Mouse (Mus musculus): Measurements from ENCODE around the gene Pqbp1.

DNA sequence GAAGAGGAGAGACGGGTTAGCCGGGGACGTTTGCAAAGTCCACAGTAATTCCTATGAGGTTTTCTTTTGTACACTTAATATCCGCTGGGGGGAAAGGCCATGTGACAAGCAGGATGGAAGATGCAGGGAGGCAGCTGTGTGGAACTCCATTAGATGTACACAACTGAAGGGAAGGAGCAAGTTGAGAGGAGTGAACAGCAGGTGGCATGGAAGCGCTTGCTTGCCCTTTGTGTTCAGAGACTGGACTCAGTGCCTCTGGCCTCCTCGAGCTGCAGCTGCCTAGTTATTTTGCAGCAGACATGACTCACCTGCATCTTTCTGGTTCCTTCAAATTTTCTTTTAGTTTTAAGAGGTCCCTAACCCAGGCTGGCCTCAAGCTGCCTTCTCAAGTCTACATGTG lies 11.4 kb upstream of the Pqbp1 start:
- TF ChIP-seq CTCF (IDR thresholded peaks at IDR 0.05) = no peak
- TF ChIP-seq EP300 (IDR thresholded peaks at IDR 0.05) = no peak

Data from lung, postnatal 0 days (tissue).